Mouse (Mus musculus) limb, embryonic 14.5 days (tissue): ENCODE data around the gene 2010111I01Rik. TPM values are rescaled to one million over a fixed set of nuclear protein-coding genes. Genes with fewer than 3 reads are reported as not detected.
A peak's percentile ranks its signal among the peaks of the same experiment; 100 is the strongest.

ENCODE experiments used
- ATAC-seq: fragments of 200-750 bp; cut with Nextera tagmentation; 2 replicates; pipeline ENCODE4 v1.8.0; 2017; ENCODE audit warnings: low read depth, moderate number of reproducible peaks, moderate TSS enrichment; ENCODE audit not compliant: low FRiP score
- DNase-seq: peaks from one replicate; pipeline ENCODE4 v3.0.0-alpha.2; 2015; ENCODE audit warnings: low spot score
- H3K27ac ChIP-seq: fragments of 300-500 bp; sonication (generic); replicated peaks from 2 replicates; pipeline ENCODE4 v1.5.1; 2014; ENCODE audit warnings: low read depth, mild to moderate bottlenecking, low read length, moderate library complexity, mixed read lengths
- H3K27me3 ChIP-seq: fragments of 300-500 bp; sonication (generic); 2 replicates; pipeline ENCODE4 v1.6.1; 2014; ENCODE audit warnings: low read length, mixed read lengths; ENCODE audit not compliant: control insufficient read depth, insufficient read depth
- H3K36me3 ChIP-seq: fragments of 300-500 bp; sonication (generic); 2 replicates; pipeline ENCODE4 v1.6.1; 2014; ENCODE audit warnings: mild to moderate bottlenecking, low read length, moderate library complexity, mixed read lengths; ENCODE audit not compliant: control insufficient read depth, insufficient read depth
- H3K4me1 ChIP-seq: fragments of 300-500 bp; sonication (generic); 2 replicates; pipeline ENCODE4 v1.6.1; 2014; ENCODE audit warnings: antibody characterized with exemption, low read length, mixed read lengths; ENCODE audit not compliant: control insufficient read depth, insufficient read depth
- H3K4me2 ChIP-seq: fragments of 300-500 bp; sonication (generic); replicated peaks from 2 replicates; pipeline ENCODE4 v1.6.1; 2014; ENCODE audit warnings: low read depth, mild to moderate bottlenecking, low read length, moderate library complexity; ENCODE audit not compliant: severe bottlenecking
- H3K4me3 ChIP-seq: fragments of 300-500 bp; sonication (generic); replicated peaks from 2 replicates; pipeline ENCODE4 v1.5.1; 2014; ENCODE audit warnings: low read length
- H3K9ac ChIP-seq: fragments of 300-500 bp; sonication (generic); 2 replicates; pipeline ENCODE4 v1.6.1; 2014; ENCODE audit warnings: mild to moderate bottlenecking, low read depth, low read length, moderate library complexity; ENCODE audit not compliant: severe bottlenecking
- H3K9me3 ChIP-seq: fragments of 300-500 bp; sonication (generic); 2 replicates; pipeline ENCODE4 v1.6.1; 2016; ENCODE audit warnings: low read length; ENCODE audit not compliant: control insufficient read depth
- POLR2A ChIP-seq: fragments of 200-500 bp; IDR thresholded peaks from 2 replicates; pipeline ENCODE4 v1.8.0; 2012; ENCODE audit warnings: inconsistent platforms, mild to moderate bottlenecking, moderate library complexity, borderline replicate concordance; ENCODE audit not compliant: insufficient read depth, insufficient read length; ENCODE audit errors: extremely low read depth
- WGBS: fragments of 180-500 bp; shearing (Covaris S2); extraction: QIAGEN DNeasy Blood & Tissue Kit; methylation state at CpG from one replicate; pipeline ENCODE4 v1.1.7; 2014; 5-methylcytosine and 5-hydroxymethylcytosine counted together
- polyA plus RNA-seq, 2 experiments: library from polyadenylated mRNA; depleted of rRNA in 1 of 2; stranded (reverse) in 1 of 2; unstranded in 1 of 2; fragments of >200 nt; fragmentation: Nextera tagmentation in 1 of 2; extraction: Ambion mirVana in 1 of 2; gene quantifications; 2 replicates each; pipeline versions ENCODE4 v1.2.1 to v1.2.3; 2012 to 2014

Gene 2010111I01Rik
- polyA plus RNA-seq, 2 experiments: 231 to 255 TPM

GRCm38 (mm10) chr13:63135994-63136393 lies 171.3 kb downstream of the 2010111I01Rik start:
- Histone ChIP-seq H3K27me3 (no peaks in the 10 kb centered on the region), H3K9me3 (no peaks in the 10 kb centered on the region), H3K4me2 (no peak overlapping the region), H3K27ac (no peak overlapping the region), H3K36me3 (no peaks in the 10 kb centered on the region), H3K4me1 (peaks cover 16% of the 10 kb centered on the region), H3K9ac (no peak overlapping the region), H3K4me3 (no peak overlapping the region)
- DNase-seq (peak; percentile 35), ATAC-seq (peak; percentile 58; the same call in 1 of the 2 replicates)
- 80% methylated on average over 7 of the region's 7 CpGs for WGBS
- no peak for TF ChIP-seq POLR2A

GRCm38 (mm10) chr13:63136775-63137174 lies 172.1 kb downstream of the 2010111I01Rik start:
- Histone ChIP-seq H3K4me3 (no peak overlapping the region), H3K27ac (no peak overlapping the region), H3K4me2 (no peak overlapping the region), H3K27me3 (no peaks in the 10 kb centered on the region), H3K9me3 (no peaks in the 10 kb centered on the region), H3K4me1 (peaks cover 16% of the 10 kb centered on the region), H3K9ac (no peak overlapping the region), H3K36me3 (no peaks in the 10 kb centered on the region)
- no peak for ATAC-seq
- TF ChIP-seq POLR2A: no peak
- 75% methylated on average over 1 of the region's 1 CpGs for WGBS
- DNase-seq: no peak

- Histone ChIP-seq H3K9ac (no peak overlapping the region), H3K36me3 (no peaks in the 10 kb centered on the region), H3K9me3 (no peaks in the 10 kb centered on the region), H3K27me3 (no peaks in the 10 kb centered on the region), H3K27ac (0 out of 2 replicates have a peak overlapping the region, but pooled peaks have one; percentile 2), H3K4me3 (no peak overlapping the region), H3K4me1 (peaks cover 16% of the 10 kb centered on the region), H3K4me2 (no peak overlapping the region)
- DNase-seq: no peak
- TF ChIP-seq POLR2A: no peak
- ATAC-seq: no peak
Observed at GRCm38 (mm10) chr13:63138376-63139048, 173.8 kb downstream of the 2010111I01Rik start.

- no peaks in the 10 kb centered on the region for H3K9me3 ChIP-seq
- no peak overlapping the region for H3K4me2 ChIP-seq
- 69% methylated on average over 10 of the region's 10 CpGs for WGBS
- H3K27ac ChIP-seq: peak overlapping the region; percentile 93
- DNase-seq: peak; percentile 69
- H3K4me3 ChIP-seq: no peak overlapping the region
- H3K9ac ChIP-seq: no peak overlapping the region
- no peaks in the 10 kb centered on the region for H3K36me3 ChIP-seq
- TF ChIP-seq POLR2A: no peak
- peak; percentile 82 for ATAC-seq
- H3K27me3 ChIP-seq: no peaks in the 10 kb centered on the region
- peaks cover 15% of the 10 kb centered on the region for H3K4me1 ChIP-seq
Observed at GRCm38 (mm10) chr13:63139463-63140226, 175.0 kb downstream of the 2010111I01Rik start.

- Histone ChIP-seq H3K9me3 (no peaks in the 10 kb centered on the region), H3K4me3 (no peak overlapping the region), H3K36me3 (no peaks in the 10 kb centered on the region), H3K27me3 (no peaks in the 10 kb centered on the region), H3K27ac (peak overlapping the region; percentile 93), H3K4me2 (no peak overlapping the region), H3K9ac (no peak overlapping the region), H3K4me1 (peaks cover 12% of the 10 kb centered on the region)
- no peak for TF ChIP-seq POLR2A
- DNase-seq (peak; percentile 61), ATAC-seq (peak; percentile 82)
- 52% methylated on average over 6 of the region's 6 CpGs for WGBS
Observed at GRCm38 (mm10) chr13:63140784-63141183, 176.1 kb downstream of the 2010111I01Rik start.
